Mouse (Mus musculus): Measurements from ENCODE around the gene Mtr.

DNA sequence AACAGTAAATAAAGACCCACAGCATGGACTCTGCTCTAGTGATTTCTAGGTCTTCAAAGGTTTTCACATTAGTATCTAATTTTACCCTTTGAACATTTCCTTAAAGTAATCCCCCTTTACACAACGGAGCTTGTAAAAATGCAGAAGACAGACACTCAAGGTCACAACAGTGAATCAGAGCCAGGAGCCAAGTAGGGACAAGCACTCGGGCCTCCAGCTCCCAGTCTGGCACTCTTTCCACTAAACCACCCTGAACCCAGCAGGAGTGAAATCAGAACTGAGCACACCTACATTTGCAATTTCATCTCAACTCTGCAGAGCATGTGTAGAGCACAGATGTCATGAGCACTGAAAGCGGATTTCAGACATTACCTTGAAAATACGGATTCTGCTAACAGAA, 61.1 kb downstream of the Mtr start:
- TF ChIP-seq CTCF (IDR thresholded peaks at IDR 0.05; ENCODE audit: low read depth) (no peak), EP300 (IDR thresholded peaks at IDR 0.05; ENCODE audit: low read depth) (no peak)
